Mouse (Mus musculus): Measurements from ENCODE around the gene Eno1.

Gene Eno1

GRCm38 (mm10) chr4:150226818-150227688 lies 9.5 kb upstream of the Eno1 start:
- WGBS, result 50% methylated on average over 7 of the region's 7 CpGs

GRCm38 (mm10) chr4:150228581-150229348 lies 7.8 kb upstream of the Eno1 start:
- 59% methylated on average over 7 of the region's 7 CpGs for WGBS

GRCm38 (mm10) chr4:150229747-150230390 lies 6.7 kb upstream of the Eno1 start:
- 67% methylated on average over 7 of the region's 15 CpGs for WGBS

- 27% methylated on average over 21 of the region's 21 CpGs for WGBS
Measured at GRCm38 (mm10) chr4:150230460-150231407, 5.8 kb upstream of the Eno1 start.

- WGBS, result 66% methylated on average over 8 of the region's 8 CpGs
Measured at GRCm38 (mm10) chr4:150231871-150232270, 4.7 kb upstream of the Eno1 start.

GRCm38 (mm10) chr4:150234599-150235327 lies 1.8 kb upstream of the Eno1 start:
- WGBS, result 22% methylated on average over 8 of the region's 8 CpGs

GRCm38 (mm10) chr4:150235585-150235984 lies 936 bp upstream of the Eno1 start:
- WGBS, result 60% methylated on average over 4 of the region's 4 CpGs

- WGBS, result 79% methylated on average over 8 of the region's 8 CpGs
Measured at GRCm38 (mm10) chr4:150236031-150236430, 490 bp upstream of the Eno1 start.

- 1% methylated on average over 21 of the region's 21 CpGs for WGBS
Measured at GRCm38 (mm10) chr4:150237636-150238361, 1.3 kb downstream of the Eno1 start.

- 15% methylated on average over 3 of the region's 3 CpGs for WGBS
Measured at GRCm38 (mm10) chr4:150238433-150239086, 2.0 kb downstream of the Eno1 start.

- WGBS, result 55% methylated on average over 5 of the region's 5 CpGs
Measured at GRCm38 (mm10) chr4:150239087-150239480, 2.6 kb downstream of the Eno1 start.

- 39% methylated on average over 6 of the region's 6 CpGs for WGBS
Measured at GRCm38 (mm10) chr4:150239503-150239902, 3.0 kb downstream of the Eno1 start.

GRCm38 (mm10) chr4:150239951-150240368 lies 3.4 kb downstream of the Eno1 start:
- 11% methylated on average over 6 of the region's 6 CpGs for WGBS

GRCm38 (mm10) chr4:150240381-150240886 lies 3.9 kb downstream of the Eno1 start:
- 40% methylated on average over 1 of the region's 1 CpGs for WGBS

- 31% methylated on average over 4 of the region's 4 CpGs for WGBS
Measured at GRCm38 (mm10) chr4:150241708-150242107, 5.2 kb downstream of the Eno1 start.

GRCm38 (mm10) chr4:150242745-150243144 lies 6.2 kb downstream of the Eno1 start:
- 60% methylated on average over 5 of the region's 5 CpGs for WGBS

GRCm38 (mm10) chr4:150245876-150246275 lies 9.4 kb downstream of the Eno1 start:
- WGBS, result 57% methylated on average over 2 of the region's 2 CpGs

- 42% methylated on average over 5 of the region's 5 CpGs for WGBS
Measured at GRCm38 (mm10) chr4:150248009-150248408, 11.5 kb downstream of the Eno1 start.

GRCm38 (mm10) chr4:150248917-150249316 lies 12.4 kb downstream of the Eno1 start:
- WGBS, result 61% methylated on average over 5 of the region's 5 CpGs

Measured in cerebral cortex, adult 2 months (tissue).